Mouse (Mus musculus): ENCODE measurements around the gene Vmn1r43.
"Not testable (repeated sequence)": the region's sequence is repeated elsewhere in the genome, so short reads cannot be mapped to it uniquely, and the experiment has no call there.

Gene Vmn1r43

GRCm38 (mm10) chr6:89876313-89876712 lies at the start of gene Vmn1r43, which contains the start of gene Vmn1r42:
TSS of gene Vmn1r43 (minus strand) at chr6:89876413.
TSS of gene Vmn1r42 (minus strand) at chr6:89876413.
- DNase-seq (ENCODE audit: low spot score in 2 of 2): not testable (repeated sequence)

- no peak for DNase-seq (ENCODE audit: low spot score in 2 of 2)
Measured at GRCm38 (mm10) chr6:89883812-89884211, 7.6 kb upstream of the Vmn1r43 start.

GRCm38 (mm10) chr6:89883360-89883759 lies 7.1 kb upstream of the Vmn1r43 start, which contains the start of gene Vmn1r44:
TSS of gene Vmn1r44 (plus strand) at chr6:89883660.
- DNase-seq (ENCODE audit: low spot score in 2 of 2): no peak

- DNase-seq (ENCODE audit: low spot score in 2 of 2): no peak
Measured at GRCm38 (mm10) chr6:89880867-89881266, 4.7 kb upstream of the Vmn1r43 start.

- DNase-seq (ENCODE audit: low spot score in 2 of 2): no peak
Measured at GRCm38 (mm10) chr6:89876963-89877362, 750 bp upstream of the Vmn1r43 start.

GRCm38 (mm10) chr6:89867976-89868375 lies 8.2 kb downstream of the Vmn1r43 start:
- DNase-seq (ENCODE audit: low spot score in 2 of 2): no peak

GRCm38 (mm10) chr6:89867276-89867675 lies 8.9 kb downstream of the Vmn1r43 start:
- no peak for DNase-seq (ENCODE audit: low spot score in 2 of 2)

GRCm38 (mm10) chr6:89863792-89864191 lies 12.4 kb downstream of the Vmn1r43 start:
- no peak for DNase-seq (ENCODE audit: low spot score in 2 of 2)

GRCm38 (mm10) chr6:89859839-89860238 lies 16.4 kb downstream of the Vmn1r43 start:
- DNase-seq (ENCODE audit: low spot score in 2 of 2): no peak

GRCm38 (mm10) chr6:89857552-89857951 lies 18.7 kb downstream of the Vmn1r43 start:
- no peak for DNase-seq (ENCODE audit: low spot score in 2 of 2)

All from urinary bladder, postnatal 4 days (tissue).